Mouse (Mus musculus) C2C12 (cell line): ENCODE measurements around the gene Kctd11. TPM values are rescaled to one million over a fixed set of nuclear protein-coding genes. Genes with fewer than 3 reads are reported as not detected.

Source experiments
- H3K27me3 ChIP-seq: one replicate; pipeline ENCODE4 v1.6.1; 2011; ENCODE audit not compliant: control insufficient read depth, insufficient read depth, insufficient read length
- H3K36me3 ChIP-seq: one replicate; pipeline ENCODE4 v1.6.1; 2011; ENCODE audit not compliant: control insufficient read depth, insufficient read depth
- H3K4me3 ChIP-seq: one replicate; pipeline ENCODE4 v1.5.1; 2011; ENCODE audit warnings: mild to moderate bottlenecking, control low read depth; ENCODE audit not compliant: poor library complexity, insufficient read depth, severe bottlenecking
- H3K79me2 ChIP-seq: one replicate; pipeline ENCODE4 v1.6.1; 2011; ENCODE audit not compliant: control insufficient read depth, insufficient read depth
- H3K79me3 ChIP-seq: one replicate; pipeline ENCODE4 v1.6.1; 2011; ENCODE audit warnings: low read depth, control low read depth
- H3ac ChIP-seq: one replicate; pipeline ENCODE3; 2011; ENCODE audit warnings: low read depth; ENCODE audit not compliant: control insufficient read depth, insufficient read length
- CEBPB ChIP-seq: IDR thresholded peaks from one replicate; pipeline ENCODE4 v1.6.1; 2011; ENCODE audit warnings: low read depth, mild to moderate bottlenecking, control low read depth, moderate library complexity
- CTCF ChIP-seq: IDR thresholded peaks from one replicate; pipeline ENCODE4 v1.5.1; 2011; ENCODE audit not compliant: control insufficient read depth, insufficient read depth, insufficient read length
- FOSL1 ChIP-seq: IDR thresholded peaks from one replicate; pipeline ENCODE4 v1.8.0; 2011; ENCODE audit warnings: mild to moderate bottlenecking, low read length; ENCODE audit not compliant: poor library complexity, insufficient read depth, severe bottlenecking
- MAX ChIP-seq: IDR thresholded peaks from one replicate; pipeline ENCODE4 v1.6.1; 2011; ENCODE audit warnings: mild to moderate bottlenecking, control low read depth
- MYOD1 ChIP-seq: IDR thresholded peaks from one replicate; pipeline ENCODE4 v1.6.1; 2011; ENCODE audit warnings: low read depth; ENCODE audit not compliant: control insufficient read depth, insufficient read length
- MYOG ChIP-seq: IDR thresholded peaks from one replicate; pipeline ENCODE4 v1.6.1; 2011; ENCODE audit not compliant: control insufficient read depth, insufficient read length; ENCODE audit errors: extremely low read depth
- USF1 ChIP-seq: IDR thresholded peaks from one replicate; pipeline ENCODE4 v1.6.1; 2011; ENCODE audit warnings: low read depth, mild to moderate bottlenecking, control low read depth, moderate library complexity
- polyA plus RNA-seq: library from polyadenylated mRNA; unstranded; fragments of >200 nt; fragmentation: generic; extraction: Trizol; gene quantifications from one replicate; pipeline ENCODE4 v1.2.1, GENCODE M21; 2012; ENCODE audit warnings: missing spikeins

Gene Kctd11
- polyA plus RNA-seq, 1 experiment = 17.2 TPM

GRCm38 (mm10) chr11:69895291-69895690, 14.1 kb upstream of the Kctd11 start, which contains the start of gene Acap1:
Acap1 (minus strand) TSS chr11:69895539.
- TF ChIP-seq FOSL1 = no peak
- H3K27me3 ChIP-seq = no peaks in the 10 kb centered on the region
- no peak within 1 kb of the TSS for H3K4me3 ChIP-seq
- no peaks in the 10 kb centered on the region for H3K36me3 ChIP-seq
- H3K79me2 ChIP-seq = no peaks in the 10 kb centered on the region
- H3K79me3 ChIP-seq = no peaks in the 10 kb centered on the region
- H3ac ChIP-seq = no peak within 1 kb of the TSS

- Histone ChIP-seq H3K79me2 (no peaks in the 10 kb centered on the region), H3K27me3 (no peaks in the 10 kb centered on the region), H3ac (no peak overlapping the region), H3K79me3 (no peaks in the 10 kb centered on the region), H3K4me3 (no peak overlapping the region), H3K36me3 (no peaks in the 10 kb centered on the region)
- TF ChIP-seq FOSL1 (no peak), USF1 (no peak), MYOG (no peak), CEBPB (no peak), CTCF (no peak), MYOD1 (no peak), MAX (no peak)
Observed at GRCm38 (mm10) chr11:69894671-69895070, 13.5 kb upstream of the Kctd11 start.

GRCm38 (mm10) chr11:69891482-69891881, 10.3 kb upstream of the Kctd11 start:
- no peaks in the 10 kb centered on the region for H3K79me2 ChIP-seq
- no peak overlapping the region for H3ac ChIP-seq
- no peaks in the 10 kb centered on the region for H3K27me3 ChIP-seq
- H3K4me3 ChIP-seq = no peak overlapping the region
- no peak for TF ChIP-seq CEBPB
- no peak for TF ChIP-seq USF1
- H3K36me3 ChIP-seq = no peaks in the 10 kb centered on the region
- no peaks in the 10 kb centered on the region for H3K79me3 ChIP-seq

GRCm38 (mm10) chr11:69886907-69887635, 5.9 kb upstream of the Kctd11 start:
- Histone ChIP-seq H3K27me3 (no peaks in the 10 kb centered on the region), H3K36me3 (no peaks in the 10 kb centered on the region), H3K4me3 (no peak overlapping the region), H3K79me2 (no peaks in the 10 kb centered on the region), H3K79me3 (no peaks in the 10 kb centered on the region), H3ac (no peak overlapping the region)
- TF ChIP-seq MYOG (no peak), USF1 (no peak), MYOD1 (no peak)

GRCm38 (mm10) chr11:69884663-69885062, 3.5 kb upstream of the Kctd11 start:
- no peaks in the 10 kb centered on the region for H3K27me3 ChIP-seq
- no peak overlapping the region for H3K4me3 ChIP-seq
- H3K79me2 ChIP-seq = peaks cover 11% of the 10 kb centered on the region
- no peak overlapping the region for H3ac ChIP-seq
- TF ChIP-seq FOSL1 = no peak
- no peak for TF ChIP-seq MAX
- no peak for TF ChIP-seq MYOD1
- no peak for TF ChIP-seq USF1
- TF ChIP-seq MYOG = no peak
- TF ChIP-seq CEBPB = no peak
- no peak for TF ChIP-seq CTCF
- no peaks in the 10 kb centered on the region for H3K36me3 ChIP-seq
- peaks cover 8% of the 10 kb centered on the region for H3K79me3 ChIP-seq

- peaks cover 12% of the 10 kb centered on the region for H3K79me3 ChIP-seq
- TF ChIP-seq FOSL1 (no peak), MYOD1 (no peak), MAX (no peak), USF1 (no peak), MYOG (no peak)
- no peaks in the 10 kb centered on the region for H3K36me3 ChIP-seq
- no peak overlapping the region for H3ac ChIP-seq
- H3K27me3 ChIP-seq = no peaks in the 10 kb centered on the region
- no peak overlapping the region for H3K4me3 ChIP-seq
- H3K79me2 ChIP-seq = peaks cover 15% of the 10 kb centered on the region
Observed at GRCm38 (mm10) chr11:69884240-69884639, 3.0 kb upstream of the Kctd11 start.
